ENCODE assay signal across 23 mouse cellular contexts in the genomic region with DNA sequence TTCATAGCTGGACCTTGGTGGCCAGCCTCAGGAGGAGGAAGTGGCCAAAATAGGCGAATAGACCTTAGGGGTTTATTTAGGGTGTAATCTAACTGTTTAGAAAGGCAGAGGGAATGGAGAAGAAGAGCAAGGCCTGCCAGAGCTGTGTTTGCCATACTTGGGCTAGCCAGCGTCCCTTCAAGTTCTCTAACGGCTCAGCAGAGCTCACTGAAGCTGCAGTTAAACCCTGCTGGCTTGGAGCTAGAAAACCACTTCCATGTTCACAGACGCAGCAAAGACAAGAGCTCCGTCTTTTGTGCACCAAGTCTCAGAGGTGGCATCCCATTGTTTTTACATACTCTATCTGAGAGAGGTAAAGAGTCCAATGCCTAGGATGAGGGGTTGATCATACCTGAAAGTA. TPM values are rescaled to one million over a fixed set of nuclear protein-coding genes. Genes with fewer than 3 reads are reported as not detected.
DNase-seq lines count a peak whose midpoint lies in the region; ATAC-seq and TF ChIP-seq lines count a peak whose summit lies in the region.
"Had no signal": no experiment of that assay in that cellular context is flagged by ENCODE, and none has a peak within 500 bp of the region (broad histone marks: within the 10 kb centered on the region; RNA-seq: fewer than 3 reads in every experiment).

No protein-coding gene starts in this region.

- no peaks in the 10 kb centered on the region for H3K36me3 ChIP-seq in hindbrain, postnatal 0 days (ENCODE audit: insufficient read depth, low read length)
- H3K36me3 ChIP-seq in hindbrain, embryonic 14.5 days (replicated peaks; ENCODE audit: control insufficient read depth, insufficient read depth) = no peaks in the 10 kb centered on the region
- peaks cover 11% of the 10 kb centered on the region for H3K36me3 ChIP-seq in thymus, adult 2 months (ENCODE audit: control insufficient read depth, insufficient read depth, low read length)
- H3K36me3 ChIP-seq: embryonic facial prominence, embryonic 15.5 days; forebrain, embryonic 10.5 days; heart, embryonic 10.5 days; intestine, embryonic 15.5 days had no signal

- H3K27ac ChIP-seq in hindbrain, postnatal 0 days = peak overlapping the region; percentile 38; the same call in 1 of the 2 replicates
- no peak overlapping the region for H3K27ac ChIP-seq in hindbrain, embryonic 14.5 days
- no peak overlapping the region for H3K27ac ChIP-seq in thymus, adult 2 months (ENCODE audit: control insufficient read depth, insufficient read depth, low read length)
- H3K27ac ChIP-seq: embryonic facial prominence, embryonic 15.5 days; forebrain, embryonic 10.5 days; gastrocnemius, adult 2 months; heart, embryonic 10.5 days; intestine, embryonic 15.5 days had no signal

- WGBS in hindbrain, postnatal 0 days = 66% methylated on average over 5 of the region's 5 CpGs
- 84% methylated on average over 5 of the region's 5 CpGs for WGBS in hindbrain, embryonic 14.5 days
- WGBS in thymus, adult 2 months = 67% methylated on average over 5 of the region's 5 CpGs

- H3K4me1 ChIP-seq in hindbrain, postnatal 0 days (ENCODE audit: insufficient read depth, low read length) = no peaks in the 10 kb centered on the region; the same call in 1 of the 2 replicates
- no peaks in the 10 kb centered on the region for H3K4me1 ChIP-seq in hindbrain, embryonic 14.5 days (replicated peaks; ENCODE audit: control insufficient read depth, insufficient read depth, low read length)
- peaks cover 41% of the 10 kb centered on the region for H3K4me1 ChIP-seq in thymus, adult 2 months (replicated peaks; ENCODE audit: control insufficient read depth, insufficient read depth, low read length)
- H3K4me1 ChIP-seq: embryonic facial prominence, embryonic 15.5 days; forebrain, embryonic 10.5 days; intestine, embryonic 15.5 days had no signal

- no peak for TF ChIP-seq POLR2A in thymus, adult 2 months (IDR thresholded peaks at IDR 0.05; ENCODE audit: control insufficient read depth, extremely low read depth, insufficient read depth, low read length, poor library complexity)

- no peak for TF ChIP-seq CTCF in hindbrain, postnatal 0 days (IDR thresholded peaks at IDR 0.05; ENCODE audit: low read depth)
- no peak for TF ChIP-seq CTCF in thymus, adult 2 months (IDR thresholded peaks at IDR 0.05; ENCODE audit: borderline replicate concordance, control insufficient read depth, extremely low read depth, insufficient read depth, low read length, poor library complexity)

- H3K9me3 ChIP-seq in hindbrain, postnatal 0 days (ENCODE audit: low read length) = no peaks in the 10 kb centered on the region
- H3K9me3 ChIP-seq in hindbrain, embryonic 14.5 days (ENCODE audit: control insufficient read depth, low read length) = no peaks in the 10 kb centered on the region
- H3K9me3 ChIP-seq: embryonic facial prominence, embryonic 15.5 days; forebrain, embryonic 10.5 days; G1E; heart, embryonic 10.5 days; intestine, embryonic 15.5 days had no signal

- peak; percentile 64 for DNase-seq in heart, adult 11 months
- DNase-seq in heart, postnatal 10 days = no peak
- no peak for DNase-seq in hindbrain, postnatal 0 days (ENCODE audit: low spot score)
- DNase-seq in hindbrain, embryonic 14.5 days (ENCODE audit: low spot score) = no peak
- peak; percentile 35 for DNase-seq in thymus, postnatal 14 days
- no peak for DNase-seq in thymus, adult 2 months
- no peak for DNase-seq in layer of hippocampus, adult 9-10 months (ENCODE audit: low spot score)
- DNase-seq: adrenal gland, adult 8-10 months; cerebellum, adult 11 months; cerebellum, adult 8-10 months; cerebellum, postnatal 14 days; embryo, embryonic 11 days; gastrocnemius, adult 2 months; gastrocnemius, postnatal 36 days; heart, adult 18-20 months; heart, postnatal 14 days had no signal

- no peak overlapping the region for H3K4me2 ChIP-seq in hindbrain, postnatal 0 days (ENCODE audit: low read depth, low read length)
- no peak overlapping the region for H3K4me2 ChIP-seq in hindbrain, embryonic 14.5 days (replicated peaks)
- H3K4me2 ChIP-seq: embryonic facial prominence, embryonic 15.5 days; intestine, embryonic 15.5 days had no signal

- no peak for ATAC-seq in hindbrain, postnatal 0 days
- no peak for ATAC-seq in hindbrain, embryonic 14.5 days (ENCODE audit: low FRiP score)
- ATAC-seq: intestine, embryonic 15.5 days had no signal

- intact Hi-C loops in heart, postnatal 10 days (cut with DNase I) = no loop called here

- no peaks in the 10 kb centered on the region for H3K27me3 ChIP-seq in hindbrain, postnatal 0 days (ENCODE audit: insufficient read depth, low read length)
- H3K27me3 ChIP-seq in hindbrain, embryonic 14.5 days (ENCODE audit: control insufficient read depth, insufficient read depth, low read length) = no peaks in the 10 kb centered on the region
- H3K27me3 ChIP-seq in thymus, adult 2 months (ENCODE audit: control insufficient read depth, insufficient read depth, low read length) = no peaks in the 10 kb centered on the region
- H3K27me3 ChIP-seq: embryonic facial prominence, embryonic 15.5 days; intestine, embryonic 15.5 days had no signal

- no peak overlapping the region for H3K9ac ChIP-seq in hindbrain, postnatal 0 days (replicated peaks; ENCODE audit: low read length)
- no peak overlapping the region for H3K9ac ChIP-seq in hindbrain, embryonic 14.5 days
- H3K9ac ChIP-seq: embryonic facial prominence, embryonic 15.5 days; intestine, embryonic 15.5 days had no signal

- H3K4me3 ChIP-seq in hindbrain, postnatal 0 days (ENCODE audit: low read length) = no peak overlapping the region
- H3K4me3 ChIP-seq in hindbrain, embryonic 14.5 days (replicated peaks; ENCODE audit: low read length) = no peak overlapping the region
- H3K4me3 ChIP-seq in thymus, adult 2 months (ENCODE audit: control insufficient read depth, insufficient read depth, low read length) = no peak overlapping the region
- H3K4me3 ChIP-seq: embryonic facial prominence, embryonic 15.5 days; erythroblast, embryonic 14.5 days; forebrain, embryonic 10.5 days; gastrocnemius, adult 2 months; heart, embryonic 10.5 days; intestine, embryonic 15.5 days had no signal

RNA-seq across cellular contexts. Expression of gene Txk, which starts 2.4 kb away (rescaled TPM):
- total RNA-seq in heart, postnatal 10 days (2021) = under 1 TPM; 0.22 to 0.34 TPM
- total RNA-seq in hindbrain, postnatal 0 days (2014; rRNA removed) = 0.21 TPM in 1 of 2 replicates, not detected in the other
- 0.33 and 0.35 TPM in 2 replicates for polyA plus RNA-seq in hindbrain, postnatal 0 days (2015; fragmentation: Nextera tagmentation; extraction: Ambion mirVana)
- 0.14 and 0.23 TPM in 2 replicates for polyA plus RNA-seq in hindbrain, embryonic 14.5 days (2014; fragmentation: Nextera tagmentation; extraction: Ambion mirVana)
- polyA plus RNA-seq in thymus, adult 2 months (2012; rRNA removed) = 20.0 and 22.8 TPM in 2 replicates
- polyA plus RNA-seq: erythroblast, embryonic 14.5 days; forebrain, embryonic 10.5 days; forebrain, embryonic 14.5 days; G1E; heart, embryonic 10.5 days had no signal

Comparison
In these comparisons a context has a peak if more than half of its experiments do, and no peak if none do; other contexts are left out.
1. DNase-seq: peak in heart, adult 11 months (single experiment) and thymus, postnatal 14 days (single experiment); none in heart, postnatal 10 days (0 of 2), hindbrain, postnatal 0 days (single experiment), hindbrain, embryonic 14.5 days (single experiment), thymus, adult 2 months (single experiment) and layer of hippocampus, adult 9-10 months (single experiment).
2. RNA of gene Txk, which starts 2.4 kb away (polyA plus RNA-seq): 20.0 to 22.8 TPM in thymus, adult 2 months; 0.33 to 0.35 TPM in hindbrain, postnatal 0 days and 0.14 to 0.23 TPM in hindbrain, embryonic 14.5 days; every median in the first group is over 10 times any median in the second.